Mouse (Mus musculus) testis, adult 2 months (tissue): ENCODE measurements around the gene Sub1. TPM values are rescaled to one million over a fixed set of nuclear protein-coding genes. Genes with fewer than 3 reads are reported as not detected.

ENCODE experiments used
- H3K27ac ChIP-seq: fragments of 200-500 bp; 2 replicates; pipeline ENCODE4 v1.5.1; 2012; ENCODE audit warnings: low read depth, low read length; ENCODE audit not compliant: control insufficient read depth, insufficient read depth
- H3K27me3 ChIP-seq: fragments of 200-500 bp; 2 replicates; pipeline ENCODE4 v1.6.1; 2012; ENCODE audit warnings: mild to moderate bottlenecking, low read length, moderate library complexity; ENCODE audit not compliant: control insufficient read depth, insufficient read depth
- H3K36me3 ChIP-seq: fragments of 200-500 bp; 2 replicates; pipeline ENCODE4 v1.6.1; 2012; ENCODE audit warnings: mild to moderate bottlenecking, low read length; ENCODE audit not compliant: control insufficient read depth, insufficient read depth
- H3K4me1 ChIP-seq: fragments of 200-500 bp; 2 replicates; pipeline ENCODE4 v1.6.1; 2012; ENCODE audit warnings: low read length; ENCODE audit not compliant: control insufficient read depth, insufficient read depth
- H3K4me3 ChIP-seq: fragments of 200-500 bp; 2 replicates; pipeline ENCODE4 v1.5.1; 2012; ENCODE audit warnings: low read depth, mild to moderate bottlenecking, low read length, moderate library complexity, mixed read lengths; ENCODE audit not compliant: control insufficient read depth
- CTCF ChIP-seq: fragments of 200-500 bp; IDR thresholded peaks from 2 replicates; pipeline ENCODE4 v1.5.1; 2012; ENCODE audit warnings: low read depth, mild to moderate bottlenecking, inconsistent platforms, low read length, moderate library complexity; ENCODE audit not compliant: control insufficient read depth, insufficient read depth, insufficient replicate concordance
- POLR2A ChIP-seq: fragments of 200-500 bp; IDR thresholded peaks from 2 replicates; pipeline ENCODE4 v1.6.1; 2012; ENCODE audit warnings: low read depth, mild to moderate bottlenecking, inconsistent platforms, low read length, moderate library complexity; ENCODE audit not compliant: control insufficient read depth
- polyA plus RNA-seq: library from polyadenylated mRNA; depleted of rRNA; stranded (reverse); fragments of >200 nt; gene quantifications from 2 replicates; pipeline ENCODE4 v1.2.3, GENCODE M21; 2012; rRNA removed

Gene Sub1
- 21.7 and 26.3 TPM in 2 replicates for polyA plus RNA-seq

GRCm38 (mm10) chr15:11996883-11997282, at the start of gene Sub1:
TSS of gene Sub1 (minus strand) at chr15:11996983.
- TF ChIP-seq CTCF: no peak
- TF ChIP-seq POLR2A: no peak
- no peaks in the 10 kb centered on the region for H3K27me3 ChIP-seq
- H3K4me3 ChIP-seq: peak within 1 kb of the TSS; percentile 86
- H3K27ac ChIP-seq: peak within 1 kb of the TSS; percentile 82
- H3K36me3 ChIP-seq: peaks cover 1% of the 10 kb centered on the region; the same call in 1 of the 2 replicates
- H3K4me1 ChIP-seq: peaks cover 2% of the 10 kb centered on the region

DNA sequence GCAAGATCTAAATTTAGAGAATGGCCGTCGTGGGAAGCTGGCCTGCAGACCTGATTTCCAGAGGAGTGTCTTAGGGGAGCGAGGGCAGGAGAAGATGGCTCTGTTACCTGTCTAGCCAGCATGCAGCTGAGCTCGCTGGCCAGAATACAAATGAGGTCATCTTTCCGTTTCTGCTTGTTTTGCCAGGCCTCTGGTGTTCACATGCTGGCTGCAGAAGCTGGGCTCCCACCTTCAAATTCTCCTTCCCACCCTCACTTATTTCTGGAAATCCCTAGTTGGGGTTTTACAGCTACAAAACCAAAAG, 43.6 kb upstream of the Sub1 start:
- H3K4me1 ChIP-seq: peaks cover 3% of the 10 kb centered on the region; the same call in 1 of the 2 replicates
- no peaks in the 10 kb centered on the region for H3K27me3 ChIP-seq
- TF ChIP-seq CTCF (no peak), POLR2A (no peak)
- H3K36me3 ChIP-seq: no peaks in the 10 kb centered on the region
- no peak overlapping the region for H3K4me3 ChIP-seq
- no peak overlapping the region for H3K27ac ChIP-seq

DNA sequence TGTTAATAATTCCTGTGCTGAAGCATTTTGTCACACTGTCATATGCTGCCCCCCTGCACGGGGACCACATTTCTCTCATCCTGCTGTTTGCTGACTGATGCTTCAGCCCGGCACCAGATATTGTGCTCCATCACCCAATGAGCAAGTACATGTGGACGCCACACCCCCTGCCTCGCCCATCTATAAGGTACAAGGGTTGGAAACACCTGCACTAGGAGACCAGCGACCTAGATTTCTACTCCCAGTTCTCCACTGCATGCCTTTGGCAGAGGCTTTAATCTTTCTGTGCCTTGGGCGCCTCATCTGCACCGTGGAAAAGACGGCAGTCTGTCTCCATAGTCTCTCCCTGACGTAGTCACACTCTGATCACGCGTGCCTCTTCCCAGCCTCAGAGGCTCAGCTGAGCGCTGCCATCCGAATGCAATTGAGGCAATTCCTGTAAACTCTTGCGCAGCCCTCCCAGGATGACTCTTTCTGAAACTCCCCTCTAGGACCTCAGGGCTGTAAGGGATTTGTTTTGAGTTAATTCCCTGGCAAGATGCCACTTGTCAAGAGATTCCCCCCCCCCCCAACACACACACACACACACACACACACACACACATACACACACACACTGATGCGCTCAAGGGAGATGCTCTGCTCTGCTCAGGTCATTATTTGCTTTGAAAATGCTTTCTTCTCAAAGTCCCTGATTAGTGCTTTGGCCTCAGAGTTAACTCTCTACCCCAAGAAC, 43.1 kb upstream of the Sub1 start:
- no peaks in the 10 kb centered on the region for H3K36me3 ChIP-seq
- no peak for TF ChIP-seq POLR2A
- TF ChIP-seq CTCF: no peak
- H3K27ac ChIP-seq: no peak overlapping the region
- no peak overlapping the region for H3K4me3 ChIP-seq
- no peaks in the 10 kb centered on the region for H3K27me3 ChIP-seq
- H3K4me1 ChIP-seq: peaks cover 3% of the 10 kb centered on the region; the same call in 1 of the 2 replicates

- TF ChIP-seq POLR2A (no peak), CTCF (no peak)
- Histone ChIP-seq H3K4me3 (no peak overlapping the region), H3K4me1 (peaks cover 3% of the 10 kb centered on the region; the same call in 1 of the 2 replicates), H3K27me3 (no peaks in the 10 kb centered on the region), H3K36me3 (no peaks in the 10 kb centered on the region), H3K27ac (no peak overlapping the region)
These were observed 42.5 kb upstream of the Sub1 start for GRCm38 (mm10) chr15:12039256-12039655.

DNA sequence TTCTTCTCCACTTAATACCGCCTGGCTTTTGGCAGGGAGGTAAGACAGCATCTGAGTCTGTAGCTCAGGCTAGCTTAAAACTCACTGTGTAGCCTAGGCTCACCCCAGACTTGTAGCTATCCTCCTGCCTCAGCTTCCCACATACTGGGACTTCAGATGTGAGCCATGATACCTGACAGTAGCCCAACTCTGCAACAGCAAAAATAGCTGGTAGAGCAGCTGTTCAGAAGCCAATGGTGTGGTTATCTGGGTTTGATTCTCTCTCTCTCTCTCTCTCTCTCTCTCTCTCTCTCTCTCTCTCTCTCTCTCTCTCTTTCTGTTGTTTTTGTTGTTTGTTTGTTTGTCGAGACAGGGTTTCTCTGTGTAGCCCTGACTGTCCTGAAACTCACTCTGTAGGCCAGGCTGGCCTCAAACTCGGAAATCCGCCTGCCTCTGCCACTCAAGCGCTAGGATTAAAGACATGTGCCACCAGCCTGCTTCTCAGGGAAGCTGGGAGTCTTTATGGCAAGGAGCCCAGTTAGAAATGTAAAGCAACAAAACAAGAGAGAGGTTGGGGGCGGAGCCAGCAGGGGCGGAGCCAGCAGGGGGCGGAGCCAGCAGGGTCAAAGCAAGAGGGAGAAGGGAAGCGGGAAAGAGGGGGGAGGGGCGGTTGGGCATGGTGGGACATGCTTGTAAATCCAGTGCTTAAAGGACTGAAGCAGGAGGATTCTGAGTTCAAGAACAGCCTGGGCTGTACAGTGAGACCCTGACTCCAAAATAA, 41.3 kb upstream of the Sub1 start:
- no peaks in the 10 kb centered on the region for H3K27me3 ChIP-seq
- H3K27ac ChIP-seq: no peak overlapping the region
- no peaks in the 10 kb centered on the region for H3K36me3 ChIP-seq
- no peak overlapping the region for H3K4me3 ChIP-seq
- TF ChIP-seq CTCF (no peak), POLR2A (no peak)
- H3K4me1 ChIP-seq: peaks cover 3% of the 10 kb centered on the region; the same call in 1 of the 2 replicates

- H3K4me3 ChIP-seq: no peak overlapping the region
- TF ChIP-seq POLR2A (no peak), CTCF (no peak)
- no peaks in the 10 kb centered on the region for H3K36me3 ChIP-seq
- H3K4me1 ChIP-seq: peaks cover 3% of the 10 kb centered on the region; the same call in 1 of the 2 replicates
- H3K27ac ChIP-seq: no peak overlapping the region; the same call in 1 of the 2 replicates
- no peaks in the 10 kb centered on the region for H3K27me3 ChIP-seq
These were observed 40.4 kb upstream of the Sub1 start for GRCm38 (mm10) chr15:12037217-12037616.

GRCm38 (mm10) chr15:12036675-12037074, 39.9 kb upstream of the Sub1 start:
- no peak for TF ChIP-seq CTCF
- no peak for TF ChIP-seq POLR2A
- Histone ChIP-seq H3K27me3 (no peaks in the 10 kb centered on the region), H3K27ac (no peak overlapping the region), H3K36me3 (no peaks in the 10 kb centered on the region), H3K4me1 (peaks cover 3% of the 10 kb centered on the region; the same call in 1 of the 2 replicates), H3K4me3 (no peak overlapping the region)
